Mouse (Mus musculus) cerebral cortex, adult 2 months (tissue): ENCODE data around the gene Syngr2.

ENCODE experiments used
- WGBS: fragments of 180-500 bp; shearing (Covaris S2); methylation state at CpG from one replicate; pipeline ENCODE4 v1.1.7; 2018; 5-methylcytosine and 5-hydroxymethylcytosine counted together

Syngr2 gene

DNA sequence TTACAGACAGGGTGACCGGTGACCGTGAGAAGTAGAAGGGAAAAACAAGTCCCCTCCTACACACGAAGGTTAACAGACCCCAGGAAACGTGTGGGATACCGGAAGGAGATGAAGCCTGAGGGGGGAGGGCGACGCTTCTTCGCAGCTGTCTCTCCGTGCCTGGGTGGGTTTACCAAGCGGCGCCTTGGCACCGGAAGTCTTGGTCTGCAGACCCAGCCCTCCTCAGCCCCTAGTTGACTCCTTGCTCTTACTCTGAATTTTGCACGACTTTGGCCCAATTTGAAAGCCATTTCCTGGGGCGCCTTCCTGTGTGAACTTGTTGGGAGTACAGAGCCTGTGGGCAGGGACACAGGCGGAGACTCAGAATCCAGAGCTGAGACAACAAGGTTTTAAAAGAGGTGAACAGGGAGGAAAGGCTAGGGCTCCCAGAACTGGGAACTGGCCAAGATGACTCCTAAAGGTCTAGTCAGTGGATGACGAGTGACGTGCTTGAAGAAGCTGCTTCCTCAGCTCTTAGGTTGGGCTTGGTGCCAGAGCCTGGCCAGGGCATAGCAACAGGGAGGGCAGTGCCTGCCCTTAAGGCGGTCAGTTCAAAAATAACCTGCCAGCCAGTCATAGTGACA, 28.2 kb upstream of the Syngr2 start:
- 35% methylated on average over 18 of the region's 18 CpGs for WGBS

DNA sequence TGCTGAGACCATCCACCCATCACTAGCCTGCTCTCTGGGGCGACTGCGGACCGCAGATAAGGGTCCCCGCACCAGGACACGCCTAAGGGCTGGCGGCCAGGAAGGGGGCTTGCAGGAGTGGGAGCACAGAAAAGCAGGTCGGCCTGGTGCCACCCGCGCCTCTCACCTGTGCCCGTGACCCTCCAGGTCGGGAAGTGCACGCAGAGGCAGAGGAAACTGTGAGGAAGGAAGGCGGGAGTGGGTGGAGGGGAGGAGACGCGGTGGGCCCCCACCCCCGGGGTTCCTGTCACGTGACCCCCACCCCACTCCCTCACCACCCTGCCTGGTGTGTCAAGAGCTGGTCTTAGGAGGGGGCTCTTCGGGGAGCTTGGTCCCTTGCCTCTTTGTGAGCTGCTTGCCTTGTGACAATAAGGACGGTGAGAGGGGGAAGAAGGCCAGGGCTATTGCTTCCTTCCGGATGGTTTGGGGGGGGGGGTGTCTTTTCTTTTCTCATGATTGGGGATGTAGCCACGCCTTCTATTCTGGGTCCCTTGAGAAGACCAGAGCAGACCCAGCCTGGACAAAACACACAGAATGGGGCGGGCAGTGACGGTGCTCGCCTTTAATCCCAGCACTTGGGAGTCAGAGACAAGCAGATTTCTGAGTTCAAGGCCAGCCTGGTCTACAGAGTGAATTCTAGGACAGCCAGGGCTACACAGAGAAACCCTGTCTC, 27.3 kb upstream of the Syngr2 start, which contains the start of the genes Tmc8 and Tmc6:
TSS of gene Tmc8 (plus strand) at position 84 of the 712 bp plus-strand sequence.
TSS of gene Tmc6 (minus strand) at position 206 of the 712 bp plus-strand sequence.
- WGBS = 69% methylated on average over 24 of the region's 24 CpGs

DNA sequence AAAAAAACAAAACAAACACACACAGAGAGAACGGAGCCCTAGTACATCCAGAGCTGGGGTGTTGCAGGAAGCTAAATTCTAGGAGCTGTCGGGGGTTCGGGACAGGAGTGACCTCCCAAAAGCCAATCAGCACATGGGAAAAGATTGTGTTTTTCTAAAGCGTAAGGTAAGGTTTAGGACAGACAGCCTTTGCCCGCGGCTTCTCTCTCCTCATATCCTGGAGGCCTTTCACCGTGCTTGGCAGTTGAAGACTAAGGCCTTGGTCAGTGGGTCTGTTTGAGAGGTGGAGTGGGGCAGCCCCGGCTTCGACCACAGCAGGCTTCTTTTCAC, 26.8 kb upstream of the Syngr2 start:
- 77% methylated on average over 9 of the region's 9 CpGs for WGBS

DNA sequence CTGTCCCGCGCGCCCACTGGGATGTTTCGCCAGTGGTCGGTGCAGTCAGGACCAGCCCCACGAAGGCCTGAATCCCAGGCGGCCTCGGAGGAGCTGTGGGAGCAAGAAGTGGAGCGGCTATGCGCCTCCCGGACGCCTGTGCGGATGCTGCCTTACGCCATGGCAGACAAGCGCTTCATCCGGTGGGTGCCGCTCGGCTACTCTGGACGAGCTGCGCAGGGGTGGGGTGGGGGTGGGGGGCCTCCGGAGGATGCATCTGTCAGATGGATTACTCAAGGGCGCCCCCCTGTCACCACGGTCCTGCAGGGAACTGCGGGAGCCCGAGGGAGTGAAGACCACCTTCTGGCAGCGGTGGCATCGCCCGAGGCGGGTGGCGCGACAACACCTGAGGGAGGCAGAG, 26.4 kb upstream of the Syngr2 start:
- 12% methylated on average over 30 of the region's 31 CpGs for WGBS

DNA sequence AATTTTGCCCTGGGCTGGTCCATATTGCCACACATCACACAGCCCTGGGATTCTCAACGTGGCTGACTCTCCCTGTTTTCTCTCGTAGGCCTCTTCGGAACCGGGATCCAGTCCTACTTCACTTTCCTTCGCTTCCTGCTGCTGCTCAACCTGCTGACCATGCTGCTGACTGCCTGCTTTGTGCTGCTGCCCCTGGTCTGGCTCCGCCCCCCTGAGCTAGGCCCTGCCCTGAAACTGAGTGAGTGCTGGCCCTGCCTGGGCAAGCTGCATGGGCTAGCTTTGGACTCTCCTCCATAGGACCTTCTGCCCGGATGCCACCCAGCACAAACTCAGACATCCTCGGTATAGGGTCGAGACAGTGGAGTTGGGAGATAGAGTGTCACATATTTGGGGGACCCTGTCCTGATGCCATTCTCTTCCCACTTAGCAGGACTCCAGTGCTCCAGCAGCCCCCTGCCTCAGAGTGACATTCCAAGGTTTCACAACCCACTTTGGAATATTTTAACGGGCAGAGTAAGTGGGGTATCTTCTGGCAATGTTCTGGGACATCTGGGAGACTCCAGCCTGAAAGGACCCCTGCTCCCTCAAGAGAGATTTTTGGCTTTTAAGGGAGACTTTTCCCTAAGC, 25.7 kb upstream of the Syngr2 start:
- WGBS = 67% methylated on average over 10 of the region's 10 CpGs

DNA sequence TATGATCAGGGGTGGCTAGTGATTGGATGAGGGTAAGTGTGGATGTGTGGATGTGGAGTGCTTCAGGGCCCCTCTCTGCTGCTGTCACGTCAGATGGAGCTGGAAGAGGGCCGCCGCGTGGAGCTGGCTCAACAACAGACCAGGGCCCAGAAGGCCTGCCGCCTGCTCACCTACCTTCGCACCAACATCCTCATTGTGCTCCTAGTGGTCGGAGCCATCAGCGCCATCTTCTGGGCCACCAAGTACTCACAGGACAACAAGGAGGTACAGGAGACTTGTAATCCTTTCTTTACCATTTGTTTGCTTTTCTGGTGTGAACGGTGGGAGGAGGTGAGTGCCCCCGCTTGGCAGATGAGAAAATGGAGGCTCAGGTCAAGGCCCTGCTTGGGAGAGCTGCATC, 23.2 kb upstream of the Syngr2 start:
- 25% methylated on average over 10 of the region's 10 CpGs for WGBS

DNA sequence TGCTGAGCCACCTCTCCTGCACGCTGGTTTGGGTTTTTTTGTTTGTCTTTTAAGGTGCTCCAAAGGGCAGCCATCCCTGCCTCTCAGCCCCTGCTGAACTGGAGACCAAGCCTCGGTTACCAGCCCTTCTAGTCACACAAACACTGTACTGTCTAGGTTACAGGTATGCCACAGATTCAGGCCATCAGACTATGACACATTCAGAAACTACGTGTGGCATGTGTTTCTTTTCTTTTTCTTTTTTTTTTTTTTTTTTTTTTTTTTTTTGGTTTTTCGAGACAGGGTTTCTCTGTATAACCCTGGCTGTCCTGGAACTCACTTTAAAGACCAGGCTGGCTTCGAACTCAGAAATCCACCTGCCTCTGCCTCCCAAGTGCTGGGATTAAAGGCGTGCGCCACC, 21.0 kb upstream of the Syngr2 start:
- WGBS = 92% methylated on average over 7 of the region's 7 CpGs

DNA sequence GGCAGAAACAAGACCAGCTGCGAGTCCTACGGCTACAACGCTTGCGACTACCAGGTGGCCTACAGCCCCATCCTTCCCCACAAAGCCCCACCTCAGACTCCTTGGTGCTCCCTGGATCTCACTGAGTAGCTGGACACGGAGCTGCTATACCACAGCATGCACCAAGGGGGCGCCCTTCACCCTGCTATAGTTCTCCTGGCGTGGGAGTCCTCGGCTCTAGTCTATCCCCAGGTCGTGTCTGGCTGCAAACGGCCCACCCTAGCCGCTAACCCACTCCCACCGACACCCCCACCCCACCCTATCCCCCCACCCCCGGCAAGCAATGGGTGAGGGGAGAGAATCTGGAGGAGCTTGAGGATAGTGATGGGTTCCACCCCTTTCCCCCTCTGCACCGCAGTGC, 19.2 kb upstream of the Syngr2 start:
- 15% methylated on average over 14 of the region's 14 CpGs for WGBS

DNA sequence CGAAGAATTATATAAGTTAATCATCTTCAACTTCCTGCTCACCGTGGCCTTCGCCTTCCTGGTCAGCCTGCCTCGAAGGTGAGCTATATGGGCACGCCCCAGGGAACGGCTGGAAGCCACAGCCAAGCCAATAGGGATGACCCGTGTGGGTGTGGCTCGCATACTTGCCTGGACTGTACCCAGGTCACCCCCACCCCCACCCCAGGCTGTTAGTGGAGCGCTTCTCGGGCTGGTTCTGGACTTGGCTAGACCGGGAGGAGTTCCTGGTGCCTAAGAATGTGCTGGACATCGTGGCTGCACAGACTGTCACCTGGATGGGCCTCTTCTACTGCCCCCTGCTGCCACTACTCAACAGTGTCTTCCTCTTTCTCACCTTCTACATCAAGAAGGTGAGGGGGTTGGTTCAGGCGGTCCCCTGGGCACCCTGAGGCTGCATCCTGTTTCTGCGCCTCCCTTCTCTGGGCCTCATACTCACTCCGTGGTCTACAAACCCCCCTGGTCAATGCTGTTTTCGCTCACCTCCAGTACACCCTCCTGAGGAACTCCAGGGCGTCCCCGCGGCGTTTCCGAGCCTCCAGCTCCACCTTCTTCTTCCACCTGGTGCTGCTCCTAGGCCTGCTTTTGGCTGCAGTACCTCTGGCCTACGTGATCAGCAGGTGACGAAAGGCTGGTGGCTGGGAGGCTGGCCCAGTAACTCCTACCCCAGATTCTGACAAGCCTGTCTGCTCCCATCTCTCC, 18.6 kb upstream of the Syngr2 start:
- WGBS = 61% methylated on average over 23 of the region's 23 CpGs

DNA sequence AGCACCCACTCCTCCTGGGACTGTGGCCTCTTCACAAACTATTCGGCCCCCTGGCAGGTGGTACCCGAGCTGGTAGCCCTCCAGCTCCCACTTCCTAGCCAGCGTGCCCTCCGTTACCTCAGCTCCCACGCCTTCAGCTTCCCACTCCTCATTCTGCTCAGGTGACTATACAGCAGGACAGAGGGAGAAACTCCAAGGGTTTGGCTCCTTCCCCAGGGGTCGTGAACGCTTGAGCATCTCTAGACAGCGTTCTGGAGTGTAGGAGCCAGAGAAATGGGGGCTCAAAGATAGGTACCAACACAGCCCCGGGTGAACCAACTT, 18.1 kb upstream of the Syngr2 start:
- 90% methylated on average over 9 of the region's 9 CpGs for WGBS

DNA sequence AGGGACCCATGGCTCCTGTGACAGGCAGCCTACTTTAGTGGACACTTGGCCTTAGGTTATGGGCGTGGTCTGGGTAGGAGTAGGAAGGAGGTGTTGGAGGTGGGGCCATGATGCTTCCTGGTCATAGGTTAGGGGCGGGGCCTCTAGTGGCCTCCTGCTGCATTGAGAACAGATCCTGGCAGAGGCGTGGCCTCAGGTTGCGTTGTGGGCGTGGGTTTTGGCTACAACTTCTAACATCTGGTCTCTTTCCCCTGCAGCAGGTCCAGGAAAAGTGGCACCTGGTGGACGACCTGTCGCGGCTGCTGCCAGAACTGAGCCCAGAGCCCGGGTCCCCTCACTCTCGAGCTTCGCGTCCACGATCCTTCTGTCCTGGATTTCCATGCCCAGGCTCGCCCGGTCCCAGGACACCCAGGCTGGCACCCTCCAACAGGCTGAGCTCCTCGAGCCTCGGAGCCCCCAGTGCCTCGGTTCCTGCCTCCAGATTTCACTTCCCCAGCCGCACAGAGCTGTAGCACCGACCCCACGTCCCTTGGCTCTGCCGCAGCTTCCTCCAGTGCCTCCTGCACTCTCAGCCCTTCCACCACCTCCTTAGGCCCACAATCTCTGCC, 17.1 kb upstream of the Syngr2 start:
- WGBS = 36% methylated on average over 22 of the region's 22 CpGs

DNA sequence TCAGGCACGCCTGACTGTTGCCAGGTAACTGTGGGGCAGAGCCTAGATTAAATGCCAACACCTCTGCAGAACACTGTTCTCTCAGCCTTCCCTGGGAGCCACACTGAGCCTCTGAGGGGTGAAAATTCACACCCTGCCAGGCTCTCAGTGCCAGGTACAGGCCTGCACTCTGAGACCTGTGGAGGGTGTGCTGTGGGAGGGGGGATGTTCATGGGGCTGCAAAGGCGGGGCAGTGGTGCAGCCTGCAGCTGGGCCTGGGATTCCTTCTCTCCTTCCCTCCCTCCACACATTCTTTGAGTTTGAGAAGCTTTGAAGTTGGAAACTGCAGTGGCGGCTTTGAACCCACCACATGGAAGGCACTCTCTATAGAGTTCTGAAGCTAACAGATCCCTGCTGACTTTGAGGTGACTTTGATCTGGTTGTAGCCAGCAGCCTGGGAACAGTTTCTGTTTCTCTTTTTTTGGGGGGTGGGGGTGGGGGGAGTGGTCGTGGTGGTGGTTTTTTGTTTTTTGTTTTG, 15.4 kb upstream of the Syngr2 start:
- WGBS = 76% methylated on average over 4 of the region's 4 CpGs

DNA sequence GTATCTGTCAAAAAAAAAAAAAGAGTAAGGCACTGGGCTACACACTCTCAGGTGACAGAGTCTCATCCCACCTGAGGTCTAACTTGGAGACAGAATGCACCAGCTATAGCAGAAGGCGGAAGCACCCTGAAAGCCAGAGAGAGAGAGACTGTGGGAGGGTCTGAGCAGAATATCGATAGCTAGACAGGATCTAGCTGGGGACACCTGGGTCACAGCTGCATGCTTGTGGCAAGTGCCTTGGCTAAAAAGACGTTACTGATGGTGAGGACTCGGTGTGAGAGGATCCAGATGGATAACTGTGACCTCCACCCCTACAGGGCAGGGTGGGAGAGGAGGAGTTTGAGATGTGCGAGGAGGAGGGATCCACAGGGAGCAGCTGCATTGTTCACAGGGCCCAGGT, 12.5 kb upstream of the Syngr2 start:
- 82% methylated on average over 5 of the region's 5 CpGs for WGBS

DNA sequence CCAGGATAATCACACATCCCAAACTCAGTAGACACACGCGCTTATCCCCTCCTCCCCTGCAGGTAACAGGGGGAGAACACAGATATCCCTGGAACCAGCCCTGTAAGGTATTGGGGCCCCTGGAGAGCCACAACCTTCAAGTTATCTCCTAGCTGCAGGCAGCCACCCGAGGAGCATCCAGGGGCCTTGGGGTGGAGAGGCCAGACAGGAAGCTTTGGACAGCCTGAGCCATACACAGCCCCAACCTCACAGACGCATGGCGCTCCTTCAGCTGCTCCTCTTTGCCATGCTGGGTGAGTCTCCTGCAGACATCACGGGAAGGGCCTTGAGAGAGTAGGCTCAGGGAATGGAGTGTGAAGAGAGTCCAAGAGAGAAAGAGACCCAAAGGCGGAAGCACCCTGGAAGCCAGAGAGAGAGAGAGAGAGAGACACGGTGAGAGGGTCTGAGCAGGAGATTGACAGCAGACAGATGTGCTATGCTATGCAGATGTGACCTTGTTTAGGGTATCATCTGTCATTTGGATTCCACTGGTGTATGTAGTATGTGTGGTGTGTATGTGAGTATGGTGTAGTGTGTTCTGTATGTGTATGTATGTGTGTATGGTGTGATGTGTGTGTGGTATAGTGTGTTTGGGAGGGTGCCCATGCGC, 11.8 kb upstream of the Syngr2 start, which contains the start of gene 6030468B19Rik:
TSS of gene 6030468B19Rik (plus strand) at position 150 of the 649 bp plus-strand sequence.
- WGBS = 85% methylated on average over 9 of the region's 9 CpGs

DNA sequence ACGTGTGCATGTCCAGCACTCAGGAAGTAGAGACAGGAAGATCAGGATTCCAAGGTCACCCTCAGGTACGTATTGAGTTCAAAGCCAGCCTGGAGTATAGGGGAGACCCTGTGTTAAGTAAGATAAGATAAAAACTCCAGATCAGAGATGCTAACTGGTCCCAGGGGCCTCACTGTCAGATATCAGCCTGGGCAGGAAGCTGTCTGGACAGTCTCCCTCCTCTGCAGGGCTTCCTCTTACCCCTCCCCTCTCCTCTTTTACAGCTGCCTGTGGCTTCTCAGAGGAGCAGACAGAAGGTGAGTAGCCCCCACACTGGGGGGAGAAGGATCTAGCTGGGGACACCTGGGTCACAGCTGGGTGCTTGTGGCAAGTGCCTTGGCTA, 11.3 kb upstream of the Syngr2 start:
- 68% methylated on average over 2 of the region's 2 CpGs for WGBS

DNA sequence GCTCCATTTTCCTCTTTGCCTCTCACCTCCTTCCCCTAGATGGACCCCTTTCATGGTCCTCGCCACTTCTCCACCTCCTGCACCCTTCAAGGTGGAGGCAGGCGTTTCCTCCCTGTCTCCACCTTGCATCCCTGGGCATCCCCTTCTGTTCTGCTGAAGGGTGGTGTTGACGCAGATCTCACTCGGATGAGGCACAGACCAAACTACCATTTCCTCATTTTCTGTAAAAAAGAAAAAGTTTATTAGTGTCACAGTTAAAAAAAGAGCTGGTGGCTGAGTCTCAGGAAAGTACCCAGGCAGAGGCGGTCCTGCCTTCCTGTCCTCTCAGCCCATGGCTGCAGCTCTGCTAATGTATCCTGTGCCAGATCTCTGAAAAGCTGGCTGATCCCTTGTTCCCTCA, 10.3 kb upstream of the Syngr2 start:
- 60% methylated on average over 5 of the region's 5 CpGs for WGBS

DNA sequence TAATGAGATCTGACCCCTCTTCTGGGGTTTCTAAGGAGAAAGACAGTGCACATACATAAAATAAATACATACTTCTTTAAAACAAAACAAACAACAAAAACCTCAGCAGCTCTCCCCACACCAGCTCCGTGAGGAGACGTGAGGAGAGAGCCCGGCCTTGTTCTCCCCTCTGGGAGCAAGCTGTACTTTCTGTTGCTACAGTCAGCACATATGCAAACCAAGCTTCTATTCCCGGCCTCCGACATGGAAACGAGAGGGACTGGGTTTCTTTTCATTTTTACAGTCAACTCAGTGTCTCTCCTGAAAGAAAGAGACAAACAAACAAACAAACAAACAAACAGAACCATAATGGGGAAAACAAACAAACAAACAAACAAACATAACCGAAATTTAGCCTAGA, 9.4 kb upstream of the Syngr2 start:
- 66% methylated on average over 7 of the region's 7 CpGs for WGBS

DNA sequence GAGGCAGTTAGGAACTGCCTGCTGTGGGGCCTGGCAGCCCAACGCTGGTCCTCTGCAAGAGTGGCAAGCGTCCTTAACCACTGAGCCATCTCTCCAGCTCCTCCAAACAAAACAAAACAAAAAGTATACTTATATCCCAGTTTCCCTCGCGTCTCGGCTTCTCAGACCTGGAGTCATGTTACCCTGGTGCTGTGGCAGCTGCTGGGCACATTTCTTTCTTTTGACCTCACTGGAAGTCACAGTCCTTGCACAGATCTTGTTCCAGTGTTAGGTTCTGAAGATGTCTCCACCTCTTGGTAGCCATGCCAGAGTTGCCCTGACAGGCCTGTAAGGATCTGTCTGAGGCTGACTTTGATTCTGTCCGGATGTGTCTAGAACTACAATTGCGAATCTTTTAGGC, 7.8 kb upstream of the Syngr2 start:
- 90% methylated on average over 7 of the region's 7 CpGs for WGBS

DNA sequence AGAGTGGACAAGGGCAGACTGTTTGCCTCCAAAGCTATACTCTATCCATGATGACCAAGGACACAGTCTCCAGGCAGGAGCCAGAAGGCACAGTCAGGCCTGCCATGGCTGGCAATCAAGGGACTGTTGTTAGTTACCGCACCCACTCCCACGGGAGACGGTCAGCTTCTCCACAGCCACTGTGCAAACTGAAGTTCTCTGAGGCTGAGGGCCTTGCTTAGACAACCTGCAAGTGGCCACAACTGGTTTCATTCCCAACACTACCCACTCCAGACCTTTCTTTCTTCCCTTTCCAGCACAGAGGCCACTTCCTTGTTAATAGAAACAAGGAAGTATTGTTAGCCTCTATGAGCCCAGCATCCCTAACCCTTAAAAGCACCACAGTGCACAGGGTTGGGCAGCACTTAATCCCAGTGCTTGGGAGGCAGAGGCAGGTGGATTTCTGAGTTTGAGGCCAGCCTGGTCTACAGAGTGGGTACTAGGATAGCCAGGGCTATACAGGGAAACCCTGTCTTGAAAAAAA, 6.2 kb upstream of the Syngr2 start:
- WGBS = 66% methylated on average over 3 of the region's 3 CpGs

DNA sequence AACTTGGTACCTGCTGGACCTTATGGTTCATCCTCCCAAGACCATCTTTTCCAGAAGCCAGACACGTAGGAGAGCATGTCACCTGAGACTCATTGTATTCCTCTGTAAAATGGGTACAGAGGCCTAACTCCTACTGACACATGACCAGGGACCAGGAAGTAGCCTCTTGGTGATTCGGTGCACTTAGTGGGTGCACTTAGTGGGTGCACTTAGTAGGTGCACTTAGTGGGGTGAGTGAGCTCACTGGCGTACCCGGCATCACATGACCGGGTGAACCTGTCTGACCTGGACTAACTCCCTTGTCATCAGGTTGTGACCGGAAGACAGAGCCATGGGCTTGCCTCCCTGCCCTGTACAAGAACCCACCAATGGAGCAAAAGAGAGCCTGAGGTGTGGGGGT, 2.7 kb upstream of the Syngr2 start:
- 96% methylated on average over 6 of the region's 6 CpGs for WGBS

DNA sequence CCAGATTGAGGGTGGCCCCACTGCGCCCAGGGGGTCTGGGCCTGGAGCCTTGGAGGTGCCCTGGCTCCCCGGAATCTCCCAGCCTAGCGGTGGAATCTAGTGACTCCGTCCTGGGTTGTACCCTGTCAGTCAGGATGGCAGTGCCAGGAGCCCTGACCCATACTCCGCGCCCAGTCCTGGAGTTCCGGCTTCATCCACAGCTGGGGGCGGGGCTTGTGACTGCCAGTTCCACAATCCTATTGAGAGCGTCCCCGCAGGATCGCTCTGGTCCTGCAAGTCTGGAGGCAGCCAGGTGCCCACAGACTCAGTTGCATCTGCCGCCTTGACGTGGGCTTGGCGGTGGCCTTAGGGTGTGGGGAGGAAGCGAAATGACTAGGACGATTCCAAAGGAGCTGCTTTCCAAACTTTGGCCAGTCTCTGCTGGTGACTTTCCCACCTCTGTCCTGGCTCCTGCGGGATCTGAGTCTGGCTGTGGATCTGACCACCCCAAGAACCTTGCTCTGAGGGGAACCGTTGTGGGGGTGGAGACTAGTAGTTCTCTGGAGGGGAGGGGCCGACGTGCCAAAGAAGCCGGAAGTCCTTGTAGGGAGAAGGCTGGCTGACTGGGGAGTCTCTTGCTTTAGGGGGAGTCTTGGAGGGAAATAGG, 1.1 kb downstream of the Syngr2 start:
- WGBS = 4% methylated on average over 21 of the region's 21 CpGs
